Mouse (Mus musculus) kidney, adult 2 months (tissue): ENCODE measurements around the gene Snapc3. TPM values are rescaled to one million over a fixed set of nuclear protein-coding genes. Genes with fewer than 3 reads are reported as not detected.
A peak's percentile ranks its signal among the peaks of the same experiment; 100 is the strongest.

Experiments
- DNase-seq: peaks from one replicate; pipeline ENCODE4 v3.0.0; 2021
- H3K27ac ChIP-seq: fragments of 200-500 bp; 2 replicates; pipeline ENCODE4 v1.5.1; 2012; ENCODE audit warnings: low read depth, low read length, control low read depth, inconsistent platforms; ENCODE audit not compliant: insufficient read depth
- H3K27me3 ChIP-seq: fragments of 200-500 bp; replicated peaks from 2 replicates; pipeline ENCODE4 v1.6.1; 2012; ENCODE audit warnings: mild to moderate bottlenecking, moderate library complexity, low read length, inconsistent platforms; ENCODE audit not compliant: control insufficient read depth, insufficient read depth
- H3K36me3 ChIP-seq: fragments of 200-500 bp; 2 replicates; pipeline ENCODE4 v1.6.1; 2012; ENCODE audit warnings: mild to moderate bottlenecking, moderate library complexity, low read length, inconsistent platforms; ENCODE audit not compliant: control insufficient read depth, insufficient read depth
- H3K4me1 ChIP-seq: fragments of 200-500 bp; 2 replicates; pipeline ENCODE4 v1.6.1; 2011; ENCODE audit warnings: low read length; ENCODE audit not compliant: control insufficient read depth, insufficient read depth
- H3K4me3 ChIP-seq: fragments of 200-500 bp; 2 replicates; pipeline ENCODE4 v1.5.1; 2011; ENCODE audit warnings: mild to moderate bottlenecking, low read depth, low read length, control low read depth; ENCODE audit not compliant: insufficient read depth
- CTCF ChIP-seq: fragments of 200-500 bp; conservative IDR thresholded peaks from 2 replicates; pipeline ENCODE4 v1.5.1; 2011; ENCODE audit warnings: low read depth, mild to moderate bottlenecking, control low read depth, low read length, moderate library complexity, mixed read lengths; ENCODE audit not compliant: insufficient read depth, insufficient read length
- POLR2A ChIP-seq: fragments of 200-500 bp; IDR thresholded peaks from one replicate; pipeline ENCODE4 v1.6.1; 2011; ENCODE audit warnings: low read depth, low read length, control low read depth
- WGBS: fragments of 180-500 bp; shearing (Covaris S2); methylation state at CpG from one replicate; pipeline ENCODE4 v1.1.7; 2018; 5-methylcytosine and 5-hydroxymethylcytosine counted together
- polyA plus RNA-seq: library from polyadenylated mRNA; depleted of rRNA; stranded (reverse); fragments of >200 nt; gene quantifications from 2 replicates; pipeline ENCODE4 v1.2.3, GENCODE M21; 2012; rRNA removed

Snapc3 gene
- 8.0 and 10.3 TPM in 2 replicates for polyA plus RNA-seq

DNA sequence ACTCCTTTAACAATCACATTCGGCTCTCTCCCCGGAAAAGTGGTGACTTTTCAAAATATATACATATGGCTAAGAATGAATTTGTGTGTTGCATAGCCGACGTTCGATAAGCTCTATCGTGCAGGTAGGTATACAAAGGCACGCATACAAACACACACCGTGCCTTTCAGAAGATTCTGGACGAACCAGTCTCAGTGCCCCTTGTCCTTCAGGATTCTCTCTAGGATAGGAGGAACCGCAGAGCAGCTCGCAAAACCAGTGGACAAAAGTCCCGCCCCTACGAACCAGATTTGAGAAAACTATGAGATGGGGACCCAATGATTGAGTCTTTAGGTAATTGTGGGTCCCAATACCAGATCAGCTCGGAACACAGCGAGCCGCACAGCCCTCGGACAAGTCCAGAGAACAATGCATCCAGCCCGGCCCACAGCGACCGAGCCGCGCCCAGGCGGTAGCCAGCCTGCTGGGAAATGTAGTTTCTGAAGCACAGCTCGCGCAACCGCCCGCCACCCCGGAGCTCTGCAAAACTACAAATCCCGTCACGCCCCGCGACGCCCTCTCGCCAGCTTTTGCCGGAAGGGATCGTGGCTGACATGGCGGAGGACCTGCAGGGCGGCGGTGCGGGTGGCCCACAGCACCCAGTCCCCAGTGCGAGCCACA, at the start of gene Snapc3:
Snapc3 (plus strand) TSS at position 565 of the 660 bp plus-strand sequence.
- H3K4me3 ChIP-seq: peak within 1 kb of the TSS; percentile 97
- H3K36me3 ChIP-seq: no peaks in the 10 kb centered on the region
- peak; percentile 97 for DNase-seq
- H3K27ac ChIP-seq: peak within 1 kb of the TSS; percentile 65
- peaks cover 5% of the 10 kb centered on the region; the same call in 1 of the 2 replicates for H3K4me1 ChIP-seq
- no peak for TF ChIP-seq CTCF
- peak; percentile 70 for TF ChIP-seq POLR2A
- under 1% methylated on average over 41 of the region's 41 CpGs for WGBS
- no peaks in the 10 kb centered on the region for H3K27me3 ChIP-seq

DNA sequence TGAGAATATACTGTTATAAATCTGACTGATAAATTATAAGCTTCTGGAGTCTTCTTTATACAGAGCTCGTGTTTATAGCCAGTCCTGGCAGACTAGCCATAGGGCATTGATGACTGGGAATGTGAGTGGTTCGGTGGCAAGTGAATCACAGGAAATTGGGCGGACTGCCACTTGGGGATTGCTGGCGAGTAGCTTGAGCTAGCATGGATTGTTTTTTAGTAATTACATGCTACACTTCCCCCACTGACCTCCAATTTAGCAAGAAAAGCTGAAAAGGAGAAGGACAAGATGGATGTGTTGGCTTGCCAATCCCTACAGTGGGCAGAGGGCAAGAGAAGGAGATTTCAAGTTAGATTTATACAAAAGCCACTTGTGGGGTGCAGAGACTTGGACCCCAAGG, 44.1 kb upstream of the Snapc3 start:
- no peak overlapping the region for H3K4me3 ChIP-seq
- WGBS: 58% methylated on average over 4 of the region's 4 CpGs
- H3K27ac ChIP-seq: no peak overlapping the region
- TF ChIP-seq POLR2A (no peak), CTCF (no peak)
- no peaks in the 10 kb centered on the region for H3K36me3 ChIP-seq
- DNase-seq: no peak
- no peaks in the 10 kb centered on the region for H3K27me3 ChIP-seq
- H3K4me1 ChIP-seq: no peaks in the 10 kb centered on the region

DNA sequence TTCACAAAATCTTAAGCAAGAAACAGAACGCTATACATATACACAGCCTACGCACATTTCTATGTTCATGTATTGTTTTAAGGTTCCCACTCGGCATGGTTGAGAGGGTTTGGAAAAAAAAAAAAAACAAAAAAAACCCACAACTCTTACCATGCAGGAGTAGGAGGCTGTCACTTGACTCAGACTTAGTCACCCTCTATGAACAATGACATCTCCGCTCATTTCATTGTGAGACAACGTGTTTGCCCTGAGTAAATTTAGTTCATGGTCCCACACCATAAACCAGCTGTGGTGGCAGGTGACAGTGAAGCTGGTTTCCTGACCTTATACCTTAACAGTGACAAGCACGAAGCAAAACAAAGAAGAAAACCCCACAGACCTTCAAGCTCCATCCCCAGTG, 41.9 kb upstream of the Snapc3 start:
- TF ChIP-seq POLR2A: no peak
- TF ChIP-seq CTCF: no peak
- Histone ChIP-seq H3K27ac (no peak overlapping the region), H3K4me1 (no peaks in the 10 kb centered on the region), H3K36me3 (no peaks in the 10 kb centered on the region), H3K27me3 (no peaks in the 10 kb centered on the region), H3K4me3 (no peak overlapping the region)
- 64% methylated on average over 6 of the region's 6 CpGs for WGBS
- no peak for DNase-seq

DNA sequence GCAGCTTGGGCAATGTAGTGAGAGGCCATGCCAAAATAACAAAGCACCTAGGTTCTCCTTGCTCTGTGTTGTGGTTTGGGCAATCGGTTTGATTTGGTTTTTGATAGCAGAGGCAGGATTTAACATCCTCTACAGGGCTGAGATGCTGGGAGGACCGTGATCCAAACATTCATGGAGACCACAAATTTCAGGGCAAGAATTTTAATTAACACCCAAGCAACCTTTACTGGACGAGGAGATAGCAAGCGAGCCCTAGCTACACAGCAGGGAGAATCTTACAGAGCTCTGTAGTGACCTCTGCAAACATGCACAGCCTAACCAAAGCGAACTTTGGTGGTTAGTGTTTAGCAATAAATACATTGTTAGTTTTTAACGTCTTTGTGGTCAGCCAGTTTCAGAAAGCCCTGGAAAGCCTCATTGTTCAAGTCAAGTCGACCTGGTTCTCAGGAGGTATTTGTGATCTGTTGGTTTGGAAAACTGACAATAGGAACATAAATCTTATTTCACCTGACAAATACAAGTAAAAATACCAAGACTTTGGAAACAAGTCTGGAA, 41.0 kb upstream of the Snapc3 start:
- Histone ChIP-seq H3K4me3 (no peak overlapping the region), H3K27me3 (no peaks in the 10 kb centered on the region), H3K36me3 (no peaks in the 10 kb centered on the region), H3K4me1 (no peaks in the 10 kb centered on the region), H3K27ac (no peak overlapping the region)
- TF ChIP-seq POLR2A (no peak), CTCF (no peak)
- WGBS: 67% methylated on average over 7 of the region's 7 CpGs
- DNase-seq: no peak

DNA sequence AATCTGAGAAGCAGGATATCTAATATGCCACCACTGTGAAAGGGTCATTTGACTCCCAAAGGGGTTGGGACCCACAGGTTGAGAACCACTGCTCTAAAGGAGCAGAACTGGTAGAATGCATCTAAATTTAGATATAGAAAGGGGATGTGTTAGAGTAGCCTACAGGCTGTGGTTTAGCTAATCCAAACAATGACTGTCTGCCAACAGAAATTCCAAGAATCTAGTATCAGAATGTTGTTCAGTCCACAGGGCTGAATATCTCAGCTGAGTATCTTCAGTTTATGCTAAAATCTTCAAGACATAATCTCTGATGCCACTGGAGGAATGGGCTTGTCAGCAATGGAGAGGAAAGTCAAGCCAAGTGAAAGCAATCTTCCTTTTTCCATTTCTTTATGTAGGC, 38.5 kb upstream of the Snapc3 start:
- Histone ChIP-seq H3K27me3 (no peaks in the 10 kb centered on the region), H3K4me3 (no peak overlapping the region), H3K4me1 (no peaks in the 10 kb centered on the region), H3K27ac (no peak overlapping the region), H3K36me3 (no peaks in the 10 kb centered on the region)
- DNase-seq: no peak
- TF ChIP-seq POLR2A (no peak), CTCF (no peak)

DNA sequence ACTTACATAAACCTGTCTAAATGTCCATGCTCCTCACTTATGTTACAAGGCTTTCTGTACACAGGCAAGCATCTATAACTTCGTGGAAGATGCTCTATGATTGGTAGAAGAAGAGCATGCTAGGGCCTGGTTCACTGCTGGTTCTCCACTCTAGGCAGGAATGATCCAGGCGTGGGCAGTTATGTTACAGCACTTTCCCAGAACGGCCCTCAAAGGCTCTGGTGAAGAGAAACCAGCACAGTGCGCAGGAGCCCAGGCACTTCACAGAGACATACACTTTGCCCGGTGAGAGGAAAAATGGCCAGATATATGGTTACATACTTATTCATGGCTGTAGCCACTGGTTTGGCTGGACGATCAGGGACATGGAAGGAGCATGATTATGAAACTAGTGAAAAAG, 37.8 kb upstream of the Snapc3 start:
- TF ChIP-seq CTCF (no peak), POLR2A (no peak)
- H3K27ac ChIP-seq: no peak overlapping the region
- DNase-seq: no peak
- H3K36me3 ChIP-seq: no peaks in the 10 kb centered on the region
- H3K4me3 ChIP-seq: no peak overlapping the region
- 88% methylated on average over 6 of the region's 6 CpGs for WGBS
- H3K4me1 ChIP-seq: no peaks in the 10 kb centered on the region
- H3K27me3 ChIP-seq: no peaks in the 10 kb centered on the region

DNA sequence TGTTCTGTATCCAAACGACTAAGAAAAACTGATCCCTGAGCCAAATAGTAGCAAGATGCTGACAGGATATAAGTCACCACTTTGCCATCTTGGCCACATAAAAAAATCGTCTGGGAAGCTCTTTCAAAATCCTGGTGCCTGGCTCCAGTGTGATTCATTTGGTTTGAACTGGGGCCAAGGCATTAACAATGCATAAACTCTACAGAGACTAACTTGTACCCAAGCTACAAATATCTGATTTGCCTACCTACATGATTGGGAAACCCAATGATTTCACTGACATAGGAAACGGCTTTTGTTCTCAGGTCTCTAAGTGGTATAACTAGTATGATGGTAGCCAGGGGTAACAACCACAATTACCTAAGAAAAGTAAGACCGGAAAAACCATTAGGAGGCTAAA, 37.3 kb upstream of the Snapc3 start:
- H3K27me3 ChIP-seq: no peaks in the 10 kb centered on the region
- DNase-seq: no peak
- no peaks in the 10 kb centered on the region for H3K4me1 ChIP-seq
- H3K36me3 ChIP-seq: no peaks in the 10 kb centered on the region
- H3K27ac ChIP-seq: no peak overlapping the region
- TF ChIP-seq POLR2A: no peak
- no peak for TF ChIP-seq CTCF
- no peak overlapping the region for H3K4me3 ChIP-seq
- WGBS: 67% methylated on average over 4 of the region's 4 CpGs
